Mouse (Mus musculus): ENCODE measurements at regions not wholly inside any gene's neighbourhood (a gene's known extent, or its start where the extent isn't known, plus 50 kb on each side); places are given as distances from the start of the nearest gene placed in this dataset.

DNA sequence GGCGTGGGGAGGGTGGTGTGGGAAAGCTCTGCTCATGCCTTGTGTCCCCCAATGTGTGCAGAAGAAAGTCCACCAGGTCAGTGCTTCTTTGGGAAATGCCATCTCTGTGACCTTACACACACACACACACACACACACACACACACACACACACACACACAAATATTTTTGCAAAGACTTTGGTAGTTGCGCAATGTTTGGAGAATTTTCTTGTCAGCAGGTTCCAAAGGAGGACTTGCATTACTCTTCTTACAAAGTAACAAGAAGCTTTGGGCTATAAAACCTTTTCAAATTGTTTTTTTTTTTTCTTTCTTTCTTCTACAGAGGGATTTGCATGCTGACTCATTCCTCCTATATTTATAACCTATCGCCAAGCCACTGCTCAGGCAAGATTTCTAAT lies 59.1 kb upstream of the Npvf start:
- DNase-seq: no peak

- DNase-seq: no peak
Observed at GRCm38 (mm10) chr6:50718631-50719030, 64.4 kb upstream of the Npvf start.

DNA sequence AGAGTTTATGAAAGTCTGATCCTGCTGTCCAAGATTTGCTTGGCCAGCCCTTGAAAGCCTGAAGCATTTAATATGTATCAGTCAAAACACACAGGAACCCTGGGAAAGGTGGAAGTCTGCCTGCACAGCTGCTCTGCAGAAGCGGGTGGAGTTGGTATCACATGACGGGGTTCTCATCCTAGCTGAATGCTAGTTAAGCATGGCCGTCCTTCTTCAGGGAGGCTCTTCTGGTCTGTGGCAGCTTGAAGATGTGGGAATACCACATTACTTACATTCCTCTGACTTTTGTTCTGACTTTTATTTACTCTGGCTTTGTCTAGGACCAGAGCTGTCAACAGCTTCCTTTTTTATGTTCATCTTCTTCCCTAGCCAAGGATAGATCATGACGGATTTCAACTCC lies 66.1 kb upstream of the Npvf start:
- DNase-seq: no peak

DNA sequence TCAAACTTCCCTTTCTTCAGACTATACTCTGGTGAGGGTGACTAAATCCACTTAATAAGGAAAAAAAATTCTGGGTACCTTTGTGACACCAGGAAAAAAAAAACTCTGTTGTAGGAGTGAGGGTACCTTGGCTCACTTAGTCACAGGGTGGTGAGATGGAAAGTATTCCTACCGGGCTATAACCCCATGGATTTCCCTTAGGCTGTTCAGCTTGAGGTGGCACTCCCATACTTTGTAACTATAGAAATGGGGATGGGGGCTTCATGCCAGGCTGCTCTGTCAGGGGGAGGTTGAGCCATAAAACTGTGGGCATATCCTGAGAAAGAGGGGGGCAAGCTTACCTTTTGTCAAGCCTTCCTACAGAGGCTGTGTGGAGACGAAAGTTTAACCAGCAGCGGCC lies 71.4 kb upstream of the Npvf start:
- no peak for DNase-seq

DNA sequence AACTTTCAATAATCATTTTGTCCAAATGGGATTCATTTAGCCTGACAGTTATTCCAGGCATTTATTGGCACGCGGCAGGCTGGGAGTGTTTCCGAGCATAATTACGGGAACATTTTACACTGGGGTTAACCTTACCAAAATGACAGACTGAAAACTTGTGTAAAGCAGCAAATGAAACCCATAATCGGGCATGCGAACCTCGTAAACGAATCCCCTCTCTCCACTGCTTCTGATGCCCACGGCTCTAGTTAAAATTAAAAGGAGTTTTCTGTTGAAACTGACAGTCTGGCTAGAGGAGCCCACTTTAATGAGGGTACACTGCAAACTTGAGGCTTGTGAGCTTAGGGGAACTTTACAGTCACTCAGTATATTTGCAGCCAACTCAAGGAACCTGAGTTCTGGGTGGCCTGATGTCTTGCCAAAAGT lies 71.9 kb upstream of the Npvf start:
- no peak for DNase-seq

DNA sequence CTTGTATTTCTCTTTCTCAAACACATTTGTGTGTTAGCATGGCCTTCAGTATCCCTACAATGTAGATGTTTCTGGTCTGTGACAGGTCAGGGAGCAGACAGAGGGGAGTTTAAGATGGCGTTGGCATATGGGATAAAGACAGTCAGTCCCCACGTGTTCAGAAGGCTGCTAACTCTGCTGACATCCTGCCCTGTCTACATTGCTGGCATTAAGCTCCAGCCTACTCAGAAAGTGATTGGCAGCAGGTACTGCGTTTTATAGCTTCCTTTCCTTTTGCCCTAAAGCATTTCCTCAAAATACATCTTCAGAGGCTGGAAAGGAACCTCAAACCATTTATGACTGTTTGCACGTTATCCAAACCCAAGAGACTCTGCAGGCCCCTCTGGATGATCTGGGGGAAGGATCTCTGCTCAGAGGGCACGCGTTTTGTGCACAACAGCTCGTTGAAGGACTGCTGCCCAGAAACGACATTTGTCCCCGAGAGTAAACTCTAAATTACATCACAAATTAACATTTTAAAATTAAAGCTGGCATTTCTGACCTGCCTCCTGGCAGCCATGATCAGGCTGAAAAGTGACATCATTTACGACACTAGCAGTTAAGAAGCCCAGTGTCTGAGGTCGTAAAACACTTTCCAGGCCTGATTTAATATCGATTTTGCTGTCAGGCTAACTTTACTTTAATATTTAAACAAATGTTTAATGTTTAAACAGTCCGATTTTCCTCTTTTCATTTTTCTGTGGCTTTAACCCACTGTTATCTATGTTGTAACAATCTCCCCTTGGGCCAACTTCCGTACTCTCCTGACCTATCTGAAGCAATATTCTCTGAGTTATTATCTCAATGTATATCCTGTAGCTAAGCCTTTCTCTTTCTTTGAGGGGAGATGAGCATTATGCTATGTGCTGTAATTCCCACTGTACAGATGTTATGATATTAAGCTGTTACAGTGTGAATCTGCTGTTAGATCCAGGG lies 76.8 kb upstream of the Npvf start:
- DNase-seq: no peak

DNA sequence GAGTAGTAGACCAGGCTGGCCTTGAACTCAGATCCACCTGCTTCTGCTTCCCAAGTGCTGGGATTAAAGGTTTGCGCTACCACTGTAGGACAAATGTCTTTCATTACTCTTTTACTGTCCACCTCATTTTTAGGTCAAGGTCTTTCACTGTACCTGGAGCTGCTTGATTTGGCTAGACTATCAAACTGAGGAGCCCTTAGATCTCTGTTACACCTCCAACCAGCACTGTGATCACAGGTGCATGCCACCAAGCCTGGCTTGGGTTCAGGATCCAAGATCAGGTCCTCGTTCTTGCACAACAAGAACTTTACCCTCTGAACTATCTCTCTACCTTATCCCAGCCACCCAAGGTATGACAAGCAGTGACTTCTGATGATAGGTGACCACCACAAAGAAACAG lies 80.5 kb upstream of the Npvf start:
- DNase-seq: no peak

DNA sequence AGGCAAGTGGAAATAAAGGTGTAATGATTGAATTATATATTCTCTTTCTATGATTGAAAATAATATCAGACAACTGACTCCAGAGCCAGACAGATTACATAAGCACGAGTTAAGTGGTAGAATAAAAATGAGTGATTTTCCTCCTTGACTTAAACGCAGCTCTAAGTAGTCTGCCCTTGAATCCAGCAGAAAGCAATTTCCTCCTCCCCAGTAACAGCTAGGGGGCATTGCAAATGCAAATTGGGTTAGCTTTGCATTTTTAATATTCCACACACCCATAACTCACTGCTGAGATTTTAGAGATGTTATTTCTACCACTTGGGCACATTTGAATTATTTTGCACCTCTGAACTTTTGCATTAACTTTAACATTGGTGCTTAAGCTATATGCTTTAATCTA lies 81.6 kb upstream of the Npvf start:
- DNase-seq: no peak

DNA sequence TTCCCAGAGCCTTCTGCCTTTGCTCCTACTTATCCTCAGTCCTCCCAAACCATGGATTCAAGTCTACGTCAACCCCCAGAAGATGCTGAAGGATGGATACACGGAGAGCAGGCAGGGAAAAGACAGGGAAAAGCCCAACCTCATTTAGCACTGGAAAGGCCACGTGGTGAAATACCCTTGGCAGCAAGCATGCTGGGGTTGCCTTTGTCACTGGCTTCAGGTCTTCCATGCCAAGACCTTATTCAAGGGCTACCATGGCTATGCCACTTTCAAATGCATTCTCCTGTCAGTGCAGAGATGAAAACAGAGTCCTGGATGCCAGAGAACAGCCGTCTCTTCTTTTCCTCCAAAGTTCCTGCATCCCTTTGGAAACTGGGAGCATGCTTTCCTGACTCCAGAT lies 87.8 kb upstream of the Npvf start:
- no peak for DNase-seq

GRCm38 (mm10) chr6:50744462-50745166 lies 90.4 kb upstream of the Npvf start:
- DNase-seq: no peak

DNA sequence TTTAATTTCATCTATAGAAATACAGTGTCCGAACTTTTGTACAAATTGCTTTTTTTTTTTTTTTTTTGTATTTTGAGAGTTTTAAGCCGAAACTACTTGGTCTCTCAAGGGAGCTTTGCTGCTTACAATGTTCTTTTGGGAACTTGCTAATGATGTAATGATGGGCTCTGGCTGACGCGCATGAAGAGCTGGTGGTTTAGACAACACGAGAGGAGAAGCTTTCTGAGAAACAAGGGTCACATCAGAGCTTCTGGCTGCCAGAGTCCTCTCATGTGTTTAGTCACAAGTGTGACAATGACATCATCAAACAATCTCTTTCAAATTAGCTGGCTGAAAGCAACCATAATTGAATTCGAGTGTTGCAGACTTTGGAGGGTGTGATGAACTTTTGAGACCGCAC lies 98.9 kb upstream of the Npvf start:
- no peak for DNase-seq

GRCm38 (mm10) chr6:50754786-50755185 lies 100.5 kb upstream of the Npvf start:
- DNase-seq: no peak

DNA sequence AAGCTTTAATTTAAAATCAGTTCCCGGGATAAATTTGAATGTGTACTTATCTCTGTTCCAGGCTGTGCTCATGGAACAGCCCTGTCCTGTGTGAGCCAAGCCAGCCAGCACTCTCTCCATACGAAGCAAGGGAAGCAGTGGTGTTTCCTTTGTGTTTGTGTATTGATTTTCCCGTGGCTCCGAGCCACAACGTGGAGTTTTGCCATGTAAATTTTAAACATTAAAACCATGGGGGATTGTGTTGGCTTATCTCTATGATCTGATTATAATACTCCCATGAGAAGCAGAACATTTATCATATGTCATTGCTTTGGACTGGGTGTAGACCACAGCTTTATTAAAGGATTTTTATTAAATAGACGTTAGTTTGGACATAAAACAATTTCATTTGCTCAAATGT lies 106.1 kb upstream of the Npvf start:
- DNase-seq: no peak

DNA sequence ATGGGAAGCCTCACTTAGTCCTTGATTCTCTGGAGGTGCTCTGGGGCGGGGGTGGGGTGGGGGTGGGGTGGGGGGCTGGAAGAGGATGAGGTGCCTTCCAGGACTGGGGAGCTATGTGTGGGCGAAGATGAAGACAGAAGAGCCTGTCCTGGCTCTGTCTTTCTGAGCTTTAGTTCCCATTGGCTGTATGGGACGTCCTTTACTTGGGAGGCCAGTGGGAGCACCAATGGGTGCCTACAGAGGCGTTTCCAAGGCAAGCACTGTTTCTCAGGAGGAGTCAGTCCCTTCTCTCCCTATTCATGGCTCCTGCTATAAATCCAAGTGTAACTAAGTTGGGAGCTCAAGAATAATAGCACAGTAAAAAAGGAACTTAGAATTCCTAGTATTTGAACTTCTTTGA lies 108.9 kb upstream of the Npvf start:
- DNase-seq: no peak

DNA sequence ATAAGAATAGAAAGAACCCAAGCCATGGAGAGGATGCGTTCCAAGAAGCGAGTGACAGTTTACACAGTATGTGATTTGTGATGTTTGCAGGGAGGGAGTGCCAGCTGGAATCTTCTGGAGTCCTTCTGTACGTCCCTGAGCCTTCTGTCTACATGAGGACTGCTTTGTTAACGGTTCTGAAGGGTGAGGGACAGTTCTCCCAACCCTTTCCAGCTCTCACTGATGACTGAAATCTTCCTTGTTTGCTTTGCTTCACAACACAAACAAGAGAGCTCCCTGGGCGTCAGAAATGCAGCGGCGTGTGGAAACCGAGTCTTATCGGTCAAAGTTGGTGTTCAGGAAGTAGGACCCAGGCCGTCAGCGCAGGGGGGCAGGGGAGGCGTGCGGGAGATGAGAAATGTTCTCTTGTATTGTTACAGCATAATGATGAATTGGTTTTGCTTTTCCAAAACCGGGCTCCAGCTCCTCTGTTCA lies 112.2 kb upstream of the Npvf start:
- DNase-seq: peak in 1 of 2 experiments; percentile 17

DNA sequence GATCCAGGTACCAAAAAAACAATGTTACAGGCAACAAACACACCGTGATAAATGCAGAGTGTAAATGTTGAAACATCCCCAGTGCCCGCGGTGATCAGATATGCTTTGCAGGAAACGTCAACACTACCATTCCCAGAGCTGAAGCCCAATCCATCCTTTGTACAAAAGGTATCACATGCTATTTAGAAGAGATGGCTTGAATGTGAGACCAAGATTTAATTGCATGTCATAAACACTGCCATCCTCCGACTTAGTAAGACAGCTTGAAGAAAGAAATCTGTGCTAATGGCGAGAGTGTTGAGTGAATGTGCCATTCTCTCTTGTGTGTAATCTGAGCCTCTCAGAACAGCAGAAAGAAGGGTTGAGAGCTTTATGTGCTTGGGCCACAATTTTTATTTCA lies 112.9 kb upstream of the Npvf start:
- no peak for DNase-seq

DNA sequence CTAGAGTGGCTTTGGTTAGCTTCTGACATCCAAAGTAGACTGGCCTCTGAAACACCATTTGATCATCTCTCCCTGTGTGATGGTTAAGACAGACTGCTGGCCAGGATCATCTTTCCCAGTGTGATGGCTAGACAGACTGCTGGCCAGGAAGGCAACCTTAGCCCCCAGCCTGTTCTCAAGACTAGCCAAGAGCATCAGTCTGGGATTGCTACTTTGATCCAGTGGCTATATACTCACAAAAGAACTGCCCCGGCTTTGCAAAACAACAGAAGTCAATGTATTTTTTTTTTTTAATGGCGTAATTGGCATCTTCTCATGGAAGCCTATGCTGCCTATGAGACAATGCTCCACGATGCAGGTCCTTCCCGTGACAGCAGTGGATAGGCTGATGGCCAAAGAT lies 113.6 kb upstream of the Npvf start:
- no peak for DNase-seq

DNA sequence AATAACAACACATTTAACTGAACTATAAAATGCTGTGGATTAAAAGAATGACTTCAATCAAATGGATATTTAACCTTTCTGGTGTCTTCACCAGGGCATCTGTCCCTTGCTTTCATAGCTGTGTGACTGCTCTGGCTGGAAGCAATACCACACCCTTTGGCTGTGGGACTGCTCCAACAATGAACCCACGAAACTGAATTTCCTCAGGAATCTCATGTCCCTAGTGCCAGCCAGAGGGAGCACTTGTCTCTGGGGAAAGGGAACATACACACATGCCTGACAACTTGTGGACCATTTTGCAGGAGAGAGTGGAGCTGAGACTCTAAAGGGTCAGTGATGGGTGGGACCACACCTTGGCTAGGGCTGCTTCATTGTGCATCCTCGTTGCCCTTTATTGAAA lies 114.9 kb upstream of the Npvf start:
- no peak for DNase-seq

DNA sequence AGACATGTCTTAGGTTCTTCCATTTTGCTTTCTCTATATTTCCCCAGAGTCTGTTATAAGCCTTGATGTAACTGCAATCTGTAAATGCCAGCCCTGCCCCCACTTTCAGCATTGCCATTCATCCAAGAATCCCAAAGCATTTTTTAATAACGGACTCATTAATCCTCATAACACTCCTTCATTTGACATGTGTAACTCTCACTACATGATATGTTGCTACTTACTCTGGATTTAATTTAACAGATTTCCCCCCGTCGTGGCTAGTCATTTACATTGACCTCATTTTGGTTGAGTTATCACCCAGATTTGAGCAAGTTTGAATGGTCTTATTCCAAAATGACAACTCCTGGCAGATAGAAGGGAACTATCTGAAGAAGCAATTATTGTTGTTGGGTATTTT lies 116.2 kb upstream of the Npvf start:
- DNase-seq: no peak

GRCm38 (mm10) chr6:50775637-50776036 lies 121.4 kb upstream of the Npvf start:
- DNase-seq: no peak

GRCm38 (mm10) chr6:50776236-50776832 lies 122.1 kb upstream of the Npvf start:
- no peak for DNase-seq

DNA sequence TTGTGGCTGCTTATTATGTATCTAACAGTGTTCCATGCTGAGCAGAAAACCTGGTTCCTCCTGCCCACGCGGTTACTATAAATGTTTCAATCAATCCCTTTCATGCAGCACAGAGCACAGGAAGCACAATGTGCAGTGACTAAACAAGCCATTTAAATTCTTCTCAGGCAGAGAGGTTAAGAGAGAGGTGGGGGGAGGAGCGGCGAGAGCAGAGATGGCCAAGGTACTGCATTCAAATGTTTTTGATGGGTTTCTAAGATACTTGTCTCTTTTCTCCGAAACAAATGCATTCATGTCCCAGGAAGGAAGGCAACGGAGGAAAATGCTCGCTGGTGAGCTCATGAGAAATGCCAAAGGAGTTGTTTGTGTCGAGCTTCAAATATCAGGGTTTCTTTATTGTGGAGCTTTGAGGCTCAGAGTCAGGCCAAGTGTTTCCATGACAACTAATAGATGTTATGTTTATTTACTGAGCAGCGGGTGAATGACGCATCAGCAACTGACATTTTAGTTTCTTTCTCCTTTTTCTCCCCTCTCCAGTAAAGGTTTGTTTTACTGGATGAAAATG lies 122.8 kb upstream of the Npvf start:
- peak; percentile 75 to 76 for DNase-seq

- peak; percentile 6 to 11 for DNase-seq
Observed at GRCm38 (mm10) chr6:50777827-50778226, 123.6 kb upstream of the Npvf start.

Data from layer of hippocampus, postnatal 36 days (tissue).